Mouse (Mus musculus): ENCODE results near the gene Musk.
"Not testable (repeated sequence)": the region's sequence is repeated elsewhere in the genome, so short reads cannot be mapped to it uniquely, and the experiment has no call there.

The Musk gene

GRCm38 (mm10) chr4:58285687-58286086 is at the start of gene Musk:
Musk (plus strand) TSS chr4:58285960.
- DNase-seq: no peak

- DNase-seq: no peak
Measured at GRCm38 (mm10) chr4:58240416-58240815, 45.3 kb upstream of the Musk start.

GRCm38 (mm10) chr4:58245544-58245943 is 40.2 kb upstream of the Musk start:
- no peak for DNase-seq

GRCm38 (mm10) chr4:58252381-58252780 is 33.4 kb upstream of the Musk start:
- no peak for DNase-seq

GRCm38 (mm10) chr4:58253410-58253809 is 32.4 kb upstream of the Musk start:
- no peak for DNase-seq

- DNase-seq: not testable (repeated sequence)
Measured at GRCm38 (mm10) chr4:58260767-58261166, 25.0 kb upstream of the Musk start.

- DNase-seq: peak in 1 of 2 experiments; percentile 7
Measured at GRCm38 (mm10) chr4:58266294-58266693, 19.5 kb upstream of the Musk start.

- no peak for DNase-seq
Measured at GRCm38 (mm10) chr4:58268897-58269542, 16.7 kb upstream of the Musk start.

GRCm38 (mm10) chr4:58269961-58270360 is 15.8 kb upstream of the Musk start:
- no peak for DNase-seq

- no peak for DNase-seq
Measured at GRCm38 (mm10) chr4:58270956-58271355, 14.8 kb upstream of the Musk start.

GRCm38 (mm10) chr4:58271504-58272162 is 14.1 kb upstream of the Musk start:
- DNase-seq: no peak

GRCm38 (mm10) chr4:58275261-58275895 is 10.4 kb upstream of the Musk start:
- no peak for DNase-seq

GRCm38 (mm10) chr4:58278368-58278767 is 7.4 kb upstream of the Musk start:
- no peak for DNase-seq

GRCm38 (mm10) chr4:58280121-58280520 is 5.6 kb upstream of the Musk start:
- no peak for DNase-seq

- no peak for DNase-seq
Measured at GRCm38 (mm10) chr4:58286368-58287090, 769 bp downstream of the Musk start.

GRCm38 (mm10) chr4:58288753-58289152 is 3.0 kb downstream of the Musk start:
- DNase-seq: no peak

GRCm38 (mm10) chr4:58291828-58292227 is 6.1 kb downstream of the Musk start:
- no peak for DNase-seq

GRCm38 (mm10) chr4:58293099-58293498 is 7.3 kb downstream of the Musk start:
- no peak for DNase-seq

GRCm38 (mm10) chr4:58303862-58304261 is 18.1 kb downstream of the Musk start:
- no peak for DNase-seq

- no peak for DNase-seq
Measured at GRCm38 (mm10) chr4:58304564-58304963, 18.8 kb downstream of the Musk start.

GRCm38 (mm10) chr4:58307421-58307820 is 21.7 kb downstream of the Musk start:
- DNase-seq: no peak

GRCm38 (mm10) chr4:58313344-58313743 is 27.6 kb downstream of the Musk start:
- no peak for DNase-seq

- no peak for DNase-seq
Measured at GRCm38 (mm10) chr4:58314942-58315508, 29.3 kb downstream of the Musk start.
